Mouse (Mus musculus) gastrocnemius, postnatal 10 days (tissue): ENCODE data around the gene Vps33b. TPM values are rescaled to one million over a fixed set of nuclear protein-coding genes. Genes with fewer than 3 reads are reported as not detected.

Experiments used
- DNase-seq: peaks from one replicate; pipeline ENCODE4 v3.0.0; 2021; ENCODE audit warnings: mixed read lengths
- long read RNA-seq, 2 experiments: library from polyadenylated mRNA; stranded (forward); transcript quantifications; one replicate each; pipeline ENCODE4 v2.0.0; 2021
- total RNA-seq, 2 experiments: library from RNA; stranded (reverse); gene quantifications; 2 replicates each; pipeline ENCODE4 v1.2.3; 2021

Gene Vps33b
- total RNA-seq = 1 to 10 TPM; 5.7 to 6.3 TPM
- long read RNA-seq, experiment 1, transcript Vps33b-201 (23 exons, 2,574 nt) = major isoform, 6 of 9 reads
- long read RNA-seq, experiment 1, partial matches to known transcripts = 0 of 9 reads
- long read RNA-seq, experiment 1, other reads (novel, unspliced or antisense) = 3 of 9 reads
- long read RNA-seq, experiment 2, transcript Vps33b-201 (23 exons, 2,574 nt) = major isoform, 8 of 12 reads
- long read RNA-seq, experiment 2, partial matches to known transcripts = 2 of 12 reads
- long read RNA-seq, experiment 2, other reads (novel, unspliced or antisense) = 2 of 12 reads

DNA sequence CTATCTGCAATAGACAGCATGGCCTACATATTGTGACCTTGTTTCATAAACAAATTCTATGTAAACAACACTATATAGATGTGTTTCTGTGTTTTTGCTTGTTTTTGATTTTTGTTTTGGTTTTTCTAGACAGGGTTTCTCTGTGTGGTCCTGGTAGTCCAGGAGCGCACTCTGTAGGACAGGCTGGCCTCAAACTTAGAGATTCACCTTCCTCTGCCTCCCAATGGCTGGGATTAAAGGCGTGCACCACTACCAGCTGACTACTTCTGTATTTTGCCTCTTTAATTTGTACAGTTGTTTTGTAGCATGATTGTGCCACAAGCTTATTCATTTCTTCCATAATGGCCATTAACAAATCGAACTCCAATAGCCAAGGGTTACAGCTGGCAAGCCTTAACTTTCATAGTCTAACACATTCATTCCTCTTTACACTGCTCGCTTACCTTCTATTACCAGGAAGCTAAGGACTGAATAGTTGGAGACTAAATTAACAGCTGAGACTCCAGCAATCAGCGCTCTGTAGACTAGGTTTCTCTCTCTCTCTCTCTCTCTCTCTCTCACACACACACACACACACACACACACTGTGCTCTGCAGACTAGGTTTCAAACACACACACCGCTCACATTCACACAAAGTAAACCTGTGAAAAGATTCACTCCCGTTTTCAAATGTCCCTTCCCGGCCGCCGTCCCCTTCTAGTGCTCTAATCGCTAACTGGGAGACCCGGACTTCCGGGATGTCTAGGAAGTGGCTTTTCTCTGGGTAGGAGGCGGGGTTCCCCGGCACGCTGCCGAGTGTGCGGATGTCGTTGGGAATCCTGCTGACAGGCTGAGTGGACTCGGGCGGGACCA is at the start of gene Vps33b:
Vps33b (plus strand) TSS at position 753 of the 854 bp plus-strand sequence.
- peak; percentile 99 for DNase-seq

DNA sequence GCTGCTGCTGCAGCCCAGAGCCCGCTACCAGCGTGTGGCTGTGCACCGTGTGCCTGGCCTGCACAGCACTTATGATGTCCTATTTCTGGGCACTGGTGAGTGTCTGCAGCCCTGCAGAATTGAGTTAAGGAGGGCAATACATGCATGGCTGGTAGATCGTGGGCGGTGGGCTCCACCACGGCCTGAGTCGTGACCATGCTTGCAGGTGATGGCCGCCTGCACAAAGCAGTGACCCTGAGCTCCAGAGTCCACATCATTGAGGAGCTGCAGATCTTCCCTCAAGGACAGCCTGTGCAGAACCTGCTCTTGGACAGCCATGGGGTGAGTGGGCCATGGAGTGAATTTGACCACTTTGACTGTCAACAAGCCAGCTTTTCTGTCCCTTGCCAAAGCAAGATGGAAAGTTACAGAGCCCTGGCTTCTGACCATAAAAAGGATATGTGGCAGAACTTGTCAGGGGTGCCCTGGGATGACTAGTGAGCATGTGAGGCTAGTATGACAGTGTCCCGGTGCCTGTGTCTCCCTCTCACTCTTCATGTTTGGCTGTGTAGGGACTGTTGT is 49.1 kb upstream of the Vps33b start:
- DNase-seq = no peak

- no peak for DNase-seq
Observed at GRCm38 (mm10) chr7:80221179-80221750, 48.2 kb upstream of the Vps33b start.

DNA sequence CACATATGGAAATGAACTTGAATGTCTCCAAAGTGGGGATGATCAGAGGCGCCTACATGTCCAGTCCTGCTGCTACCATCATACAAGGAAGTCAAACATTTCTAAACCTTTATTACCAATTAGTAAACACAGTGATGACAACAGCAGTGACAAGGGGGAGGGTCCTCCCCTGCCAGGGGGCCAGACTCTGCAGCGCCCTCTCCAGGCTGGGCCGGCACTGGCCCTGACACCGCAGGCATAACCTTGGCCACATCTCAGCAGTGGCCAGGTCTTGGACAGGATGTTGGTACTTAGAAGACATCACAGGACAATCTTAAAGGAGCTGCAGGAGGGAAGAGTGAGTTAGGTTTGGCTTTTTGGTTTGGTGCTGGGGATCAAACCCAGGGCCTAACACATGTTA is 42.4 kb upstream of the Vps33b start:
- no peak for DNase-seq

GRCm38 (mm10) chr7:80230196-80230595 is 39.3 kb upstream of the Vps33b start:
- DNase-seq = no peak

DNA sequence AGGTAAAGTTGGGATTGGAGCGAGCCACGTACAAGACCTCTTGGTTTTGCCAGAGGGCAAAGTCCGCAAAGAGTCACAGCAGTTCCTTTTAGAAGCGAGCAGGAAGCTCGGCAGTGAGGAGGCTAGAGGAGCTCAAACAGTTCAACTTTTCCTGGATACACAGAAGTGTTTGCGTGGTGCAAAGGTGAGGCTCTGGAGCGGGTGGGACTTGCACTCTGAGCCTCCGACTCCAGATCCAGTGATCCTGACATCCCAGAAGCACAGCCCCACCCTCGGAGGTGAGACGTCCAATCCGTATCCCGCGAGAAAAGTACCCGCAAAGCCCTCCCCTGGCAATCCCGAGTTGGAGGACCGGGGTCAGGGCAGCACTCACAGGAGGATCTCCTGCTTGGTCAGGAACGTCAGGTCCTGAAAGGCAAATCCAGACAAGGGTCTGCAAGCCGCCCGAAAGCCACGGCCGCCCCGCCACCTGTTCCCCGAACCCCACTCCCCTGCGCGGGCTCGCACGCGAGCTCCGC is 37.4 kb upstream of the Vps33b start:
- no peak for DNase-seq

GRCm38 (mm10) chr7:80232489-80233029 is 36.9 kb upstream of the Vps33b start, which contains the start of the genes Cib1 and Gdpgp1:
Gene Cib1 (minus strand): TSS chr7:80232813.
Gene Gdpgp1 (plus strand): TSS chr7:80232865.
- peak; percentile 95 for DNase-seq

DNA sequence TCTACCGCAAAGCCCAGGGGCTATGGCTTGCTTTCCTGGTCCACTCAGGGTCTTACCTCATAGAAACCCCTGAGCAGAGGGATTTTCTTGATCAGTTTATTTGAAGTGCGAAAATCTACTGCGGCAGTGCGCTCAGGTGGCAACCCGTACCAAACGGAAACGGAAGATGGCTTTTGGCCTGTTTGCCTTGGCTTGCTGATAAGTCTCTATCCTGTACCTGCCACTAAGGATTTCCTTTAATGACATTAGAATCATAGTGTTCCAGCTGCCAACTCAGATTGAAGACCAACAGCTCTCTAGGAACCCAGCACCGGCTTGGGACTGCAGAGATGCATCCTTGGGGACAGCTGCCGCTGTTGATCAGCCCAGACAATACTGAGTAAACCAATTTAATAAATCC is 35.6 kb upstream of the Vps33b start:
- no peak for DNase-seq

- no peak for DNase-seq
Observed at GRCm38 (mm10) chr7:80238542-80238941, 30.9 kb upstream of the Vps33b start.

GRCm38 (mm10) chr7:80241661-80242060 is 27.8 kb upstream of the Vps33b start:
- no peak for DNase-seq

GRCm38 (mm10) chr7:80244851-80245250 is 24.6 kb upstream of the Vps33b start:
- no peak for DNase-seq

DNA sequence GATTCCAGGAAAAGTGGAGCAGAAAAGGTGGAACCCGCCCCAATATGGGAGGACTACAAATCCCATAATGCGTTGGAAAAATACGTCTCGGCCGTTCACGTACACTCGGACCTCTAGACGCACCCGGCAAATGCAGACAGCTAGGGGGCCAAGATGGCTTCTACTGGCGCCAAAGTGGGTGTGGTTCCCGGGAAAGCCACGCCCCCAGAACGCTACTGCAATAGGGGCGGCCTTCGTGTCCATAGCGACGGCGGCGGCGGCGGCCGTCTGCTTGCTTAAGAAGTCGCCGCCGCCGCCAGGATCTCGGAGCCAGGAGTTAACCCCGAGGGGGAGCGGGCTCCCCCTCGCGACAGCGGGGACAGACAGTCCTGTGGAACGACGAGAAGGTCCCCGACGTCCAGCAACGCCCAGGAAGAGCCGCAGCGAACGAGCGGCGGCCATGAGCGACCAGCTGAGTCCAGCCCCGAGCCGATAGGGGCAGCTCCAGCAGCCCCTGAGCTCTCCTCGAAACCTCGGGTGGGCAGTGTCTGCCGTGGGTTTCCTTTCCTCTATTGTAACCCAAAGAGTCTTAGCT is 23.2 kb upstream of the Vps33b start, which contains the start of gene Ttll13:
Ttll13 (plus strand) TSS at position 229 of the 574 bp plus-strand sequence.
- DNase-seq = peak; percentile 96

DNA sequence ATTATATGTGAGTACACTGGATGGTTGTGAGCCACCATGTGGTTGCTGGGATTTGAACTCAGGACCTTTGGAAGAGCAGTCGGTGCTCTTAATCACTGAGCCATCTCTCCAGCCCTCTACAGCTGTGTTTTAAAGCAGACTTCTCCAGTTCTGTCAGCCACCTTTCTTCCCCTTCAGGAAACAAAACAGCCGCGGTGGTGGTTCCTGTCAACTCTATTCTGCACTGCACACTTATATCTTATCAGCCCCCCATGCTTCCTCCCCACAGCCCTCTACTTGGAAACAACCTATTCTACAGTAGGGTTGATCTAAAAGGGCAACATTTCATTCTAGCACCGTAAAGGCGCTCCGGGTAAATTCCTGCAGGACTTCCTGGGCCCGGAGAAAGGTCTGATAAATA is 22.6 kb upstream of the Vps33b start:
- DNase-seq = no peak

GRCm38 (mm10) chr7:80252437-80252836 is 17.0 kb upstream of the Vps33b start:
- no peak for DNase-seq

DNA sequence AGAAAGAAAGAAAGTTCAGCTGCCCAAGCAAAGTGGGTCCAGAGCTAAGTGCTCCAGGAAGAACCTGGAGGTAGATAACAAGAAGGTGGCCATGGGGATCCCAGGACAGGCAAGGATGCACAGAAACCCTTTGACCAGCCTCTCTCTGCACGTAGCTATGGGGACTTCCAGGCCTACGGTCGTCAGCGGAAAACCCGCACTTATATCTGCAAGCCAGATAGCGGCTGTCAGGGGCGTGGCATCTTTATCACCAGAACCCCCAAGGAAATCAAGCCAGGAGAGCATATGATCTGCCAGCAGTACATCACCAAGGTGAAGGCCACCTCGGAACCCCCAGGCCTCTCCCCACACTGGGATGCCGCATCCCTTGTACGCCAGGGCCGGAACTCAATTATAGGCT is 16.6 kb upstream of the Vps33b start:
- no peak for DNase-seq

DNA sequence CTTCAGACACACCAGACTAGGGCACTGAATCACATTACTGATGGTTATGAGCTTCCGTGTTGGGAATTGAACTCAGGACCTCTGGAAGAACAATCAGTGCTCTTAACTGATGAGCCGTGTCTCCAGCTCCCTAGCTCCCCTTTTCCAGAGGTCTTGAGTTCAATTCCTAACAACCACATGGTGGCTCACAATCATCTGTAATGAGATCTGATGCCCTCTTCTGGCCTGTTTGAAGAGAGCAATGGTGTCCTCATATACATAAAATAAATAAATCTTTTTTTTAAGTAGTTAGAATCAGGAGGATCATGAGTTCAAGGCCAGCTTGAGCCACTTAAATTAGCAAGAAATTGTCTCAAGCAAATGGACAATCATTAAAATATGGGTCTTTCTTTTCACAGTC is 13.5 kb upstream of the Vps33b start:
- no peak for DNase-seq

- no peak for DNase-seq
Observed at GRCm38 (mm10) chr7:80257706-80258105, 11.7 kb upstream of the Vps33b start.

DNA sequence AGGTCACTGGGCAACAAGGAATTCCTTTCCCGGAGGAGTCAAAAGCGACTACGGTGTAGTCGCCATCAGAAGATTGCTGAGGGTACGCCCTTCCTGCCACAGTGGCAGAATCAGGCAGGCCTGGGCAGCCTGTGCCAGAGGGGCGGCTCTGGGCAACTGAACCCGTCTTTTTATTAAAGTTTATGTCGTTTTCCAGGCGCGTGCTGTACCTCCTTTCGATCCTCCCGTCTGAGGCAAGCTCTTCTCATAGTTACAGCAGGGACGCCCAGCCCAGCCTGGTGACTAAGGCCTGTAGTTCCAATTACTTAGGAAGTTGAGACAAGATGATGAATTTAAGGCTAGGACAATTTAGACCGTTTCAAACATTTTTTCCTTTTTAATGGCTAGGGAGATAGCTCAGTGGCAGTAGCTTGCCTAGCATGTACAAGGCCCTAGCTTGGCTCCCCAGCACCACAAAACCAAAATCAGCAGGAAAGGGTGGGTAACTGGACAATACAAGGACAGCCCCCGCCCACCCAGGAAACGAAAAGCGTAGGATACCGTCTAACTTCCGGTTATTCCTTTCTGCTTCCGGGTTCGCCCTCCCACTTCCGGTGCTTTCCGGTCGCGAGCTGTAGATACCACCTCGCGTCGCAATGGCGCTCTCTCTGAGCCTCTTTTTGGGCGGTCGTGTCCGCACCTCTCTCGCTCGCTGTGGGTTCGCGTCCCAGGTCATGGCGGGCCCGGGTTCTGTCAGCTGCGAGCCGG is 8.7 kb upstream of the Vps33b start, which contains the start of gene Ngrn:
Ngrn (plus strand) TSS at position 591 of the 747 bp plus-strand sequence.
- DNase-seq = peak; percentile 81

GRCm38 (mm10) chr7:80261372-80261990 is 8.0 kb upstream of the Vps33b start:
- no peak for DNase-seq

DNA sequence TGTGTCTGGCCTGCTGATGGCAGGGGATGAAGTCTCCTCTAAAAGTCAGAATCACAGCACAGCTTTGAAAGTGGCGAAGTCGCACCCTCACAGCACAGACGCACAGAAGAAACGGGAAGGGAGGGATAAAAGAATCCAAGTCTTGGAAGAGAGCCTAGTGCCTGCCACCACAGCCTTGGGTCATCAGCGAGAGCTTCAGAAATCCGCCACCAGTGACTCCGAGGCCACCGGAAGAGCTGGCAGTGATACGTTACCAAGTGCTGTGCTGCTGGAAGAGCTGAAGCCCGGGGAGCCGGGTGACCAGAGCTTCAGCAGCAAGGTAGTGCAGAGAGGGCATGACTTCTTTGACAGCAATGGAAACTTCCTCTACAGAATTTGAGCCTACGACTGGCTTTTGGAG is 4.8 kb upstream of the Vps33b start:
- no peak for DNase-seq
